Mouse (Mus musculus) bone marrow, adult 2 months (tissue): ENCODE results near the gene Ttf2.

Source experiments
- CTCF ChIP-seq: fragments of 200-500 bp; IDR thresholded peaks from 2 replicates; pipeline ENCODE4 v1.5.1; 2011; ENCODE audit warnings: low read length, control low read depth; ENCODE audit not compliant: control insufficient read depth, insufficient read depth
- POLR2A ChIP-seq: fragments of 200-500 bp; IDR thresholded peaks from 2 replicates; pipeline ENCODE4 v1.6.1; 2011; ENCODE audit warnings: low read depth, mild to moderate bottlenecking, control low read depth, low read length, borderline replicate concordance; ENCODE audit not compliant: control insufficient read depth

DNA sequence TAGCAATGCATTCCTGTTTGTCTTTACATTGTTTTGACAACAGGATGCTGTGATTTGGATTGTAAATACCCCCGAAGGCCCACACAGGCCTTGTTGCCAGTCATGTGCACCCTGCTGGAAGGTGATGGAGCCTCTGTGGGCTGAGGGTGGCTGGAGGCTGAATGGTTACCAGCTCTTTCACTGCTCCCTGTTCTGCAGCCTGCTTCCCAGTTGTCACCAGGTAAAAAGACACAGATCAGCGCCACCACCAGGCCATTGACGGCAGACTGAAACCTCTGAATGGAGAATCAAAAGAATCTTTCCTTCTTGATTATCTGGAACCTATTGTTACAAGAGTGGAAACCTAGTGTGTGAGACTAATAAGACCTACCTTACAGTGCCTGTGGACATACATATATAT, 62.5 kb downstream of the Ttf2 start:
- TF ChIP-seq POLR2A (no peak), CTCF (no peak)
